Mouse (Mus musculus) testis, adult 2 months (tissue): ENCODE results near the gene Ednrb.

Experiments
- CTCF ChIP-seq: fragments of 200-500 bp; IDR thresholded peaks from 2 replicates; pipeline ENCODE4 v1.5.1; 2012; ENCODE audit warnings: low read depth, mild to moderate bottlenecking, inconsistent platforms, low read length, moderate library complexity; ENCODE audit not compliant: control insufficient read depth, insufficient read depth, insufficient replicate concordance
- POLR2A ChIP-seq: fragments of 200-500 bp; IDR thresholded peaks from 2 replicates; pipeline ENCODE4 v1.6.1; 2012; ENCODE audit warnings: low read depth, mild to moderate bottlenecking, inconsistent platforms, low read length, moderate library complexity; ENCODE audit not compliant: control insufficient read depth

DNA sequence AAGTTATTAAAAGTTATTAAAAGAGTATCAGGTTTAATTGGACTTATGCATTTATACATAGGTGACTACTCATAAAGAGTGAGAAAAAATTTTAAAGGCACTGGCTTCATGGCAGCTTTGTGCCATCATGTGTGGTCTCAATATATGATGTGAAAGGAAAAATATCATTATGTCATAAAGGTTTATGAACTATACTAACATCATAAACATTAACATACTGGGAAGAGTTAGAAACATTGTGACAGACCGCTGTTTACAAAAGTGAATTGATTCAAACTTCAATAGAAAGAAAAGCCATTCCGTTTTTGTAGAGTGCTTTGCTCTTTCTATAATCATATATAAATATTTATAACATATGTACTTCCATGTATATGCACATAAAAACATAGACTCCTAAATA, 22.4 kb upstream of the Ednrb start:
- TF ChIP-seq CTCF, result no peak
- no peak for TF ChIP-seq POLR2A
